Mouse (Mus musculus) urinary bladder, adult 18-20 months (tissue): Measurements from ENCODE around the gene Nkx1-1.
A peak's percentile ranks its signal among the peaks of the same experiment; 100 is the strongest.

Source experiments
- DNase-seq, 2 experiments: peaks; one replicate each; pipeline ENCODE4 v3.0.0; 2022; ENCODE audit warnings: low spot score in 2 of 2, mixed read lengths in 2 of 2

Gene Nkx1-1

DNA sequence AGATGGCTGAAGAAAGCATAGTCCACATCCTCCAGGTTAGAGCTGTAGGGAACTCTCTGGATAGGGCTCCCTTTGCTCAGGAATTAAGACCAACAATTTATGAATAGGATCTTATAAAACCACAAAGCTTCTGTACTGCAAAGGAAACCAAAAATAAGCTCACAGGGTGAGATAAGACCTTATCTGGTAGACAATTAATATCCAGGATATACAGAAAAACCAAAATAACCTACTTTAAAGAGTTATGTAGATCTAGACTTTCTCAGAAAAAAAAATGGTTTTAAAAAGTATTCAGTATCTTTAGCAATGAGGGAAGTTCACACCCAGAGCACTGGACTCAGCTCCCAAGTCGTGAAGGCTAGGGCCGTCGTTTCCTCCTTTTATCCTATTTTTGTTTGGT is 13.5 kb downstream of the Nkx1-1 start:
- no peak for DNase-seq

DNA sequence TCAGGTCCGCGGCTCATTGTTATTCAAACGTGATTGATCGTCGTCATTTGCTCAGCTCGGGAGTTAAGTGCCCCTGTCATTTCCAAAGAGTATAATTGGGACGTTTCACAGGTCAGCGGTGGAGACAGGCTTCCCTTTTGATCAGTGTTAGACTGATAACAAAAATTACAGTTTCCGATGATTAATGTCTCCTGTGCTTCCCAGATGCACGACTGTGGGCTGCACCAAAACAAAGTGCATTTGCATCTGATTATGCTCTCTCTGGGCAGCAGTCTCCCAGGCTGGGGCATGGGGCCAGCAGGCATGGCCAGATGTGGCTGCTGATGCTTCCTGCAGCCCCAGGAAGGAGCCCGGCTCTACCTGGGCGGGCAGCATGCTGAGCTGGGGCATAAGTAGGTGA is 33.0 kb downstream of the Nkx1-1 start:
- DNase-seq, result no peak

DNA sequence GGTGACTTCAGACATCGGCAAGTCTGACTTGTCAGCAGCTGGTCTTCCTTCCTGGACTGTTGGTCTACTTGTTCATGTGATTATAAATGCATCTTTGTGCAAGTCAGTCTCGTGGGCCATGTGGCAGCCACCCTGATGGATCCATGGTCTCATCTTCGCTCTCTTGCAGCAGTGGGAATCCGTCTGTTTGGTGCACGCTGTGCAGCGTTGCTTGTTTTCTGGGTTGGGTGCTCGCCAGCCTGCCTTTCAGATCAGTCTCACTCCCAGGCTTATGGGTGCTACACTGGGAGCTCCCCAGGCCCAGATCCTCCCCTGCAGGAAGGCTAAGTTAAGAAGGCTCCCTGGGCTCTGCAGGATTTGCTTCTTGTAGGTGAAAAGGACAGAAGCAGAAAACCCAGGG is 36.9 kb downstream of the Nkx1-1 start:
- DNase-seq, result no peak

DNA sequence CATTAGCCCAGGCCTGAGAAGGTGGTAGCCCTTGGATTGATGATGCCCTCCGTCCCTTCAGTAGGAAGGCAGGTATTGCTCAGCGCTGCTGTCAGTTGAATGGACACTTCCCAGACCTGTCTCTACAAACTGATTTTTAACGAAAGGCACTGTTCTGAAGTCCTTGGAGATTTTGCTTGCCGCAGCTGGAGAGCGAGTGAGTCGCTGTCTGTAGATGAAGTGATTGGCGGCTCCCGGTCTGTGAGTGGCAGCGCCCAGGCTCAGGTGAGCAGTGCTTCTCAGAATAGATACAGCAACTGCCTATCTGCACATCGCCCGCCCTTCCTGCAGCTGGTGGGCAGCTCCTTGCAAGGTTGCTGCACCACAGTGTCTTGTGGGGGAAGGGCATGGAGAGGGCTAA is 38.1 kb downstream of the Nkx1-1 start:
- no peak for DNase-seq

DNA sequence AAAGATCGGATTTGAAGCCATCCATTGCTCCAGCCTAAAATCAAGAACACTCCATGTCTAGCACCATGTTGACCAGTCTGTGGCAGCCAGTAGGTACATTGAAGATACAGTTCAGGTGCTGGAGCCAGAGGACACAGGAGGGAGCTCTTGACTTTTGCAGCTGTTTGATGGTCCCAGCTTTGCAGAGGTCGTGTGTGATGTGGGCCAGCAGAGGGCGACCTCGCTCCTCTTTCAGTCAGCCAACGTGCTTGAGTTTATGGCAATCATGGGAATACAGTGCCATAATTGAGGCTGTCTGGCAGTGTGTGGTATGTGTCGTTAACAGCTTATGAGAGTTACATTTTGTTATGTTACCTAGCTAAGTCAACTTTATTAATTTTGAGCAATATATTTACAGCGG is 40.0 kb downstream of the Nkx1-1 start:
- DNase-seq, result peak; percentile 30 to 59

DNA sequence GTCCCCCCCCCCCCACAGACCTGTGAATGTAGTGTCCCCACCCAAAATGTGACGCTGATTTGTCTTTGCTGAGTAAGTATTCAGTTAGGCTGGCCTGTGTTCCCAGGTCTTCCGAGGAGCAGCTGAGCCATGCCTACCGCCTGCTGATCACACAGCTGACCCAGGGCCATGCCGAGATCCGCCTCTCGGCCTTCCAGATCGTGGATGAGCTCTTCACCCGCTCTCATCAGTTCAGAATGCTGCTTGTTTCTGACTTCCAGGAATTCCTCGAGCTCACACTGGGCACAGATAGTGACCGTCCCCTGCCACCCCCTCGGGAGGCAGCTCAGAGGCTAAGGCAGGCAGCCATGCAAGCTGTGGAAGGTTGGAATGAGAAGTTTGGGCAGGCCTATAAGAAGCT is 46.2 kb downstream of the Nkx1-1 start:
- DNase-seq, result no peak
